ENCODE assay signal across 32 mouse cellular contexts in the genomic region with DNA sequence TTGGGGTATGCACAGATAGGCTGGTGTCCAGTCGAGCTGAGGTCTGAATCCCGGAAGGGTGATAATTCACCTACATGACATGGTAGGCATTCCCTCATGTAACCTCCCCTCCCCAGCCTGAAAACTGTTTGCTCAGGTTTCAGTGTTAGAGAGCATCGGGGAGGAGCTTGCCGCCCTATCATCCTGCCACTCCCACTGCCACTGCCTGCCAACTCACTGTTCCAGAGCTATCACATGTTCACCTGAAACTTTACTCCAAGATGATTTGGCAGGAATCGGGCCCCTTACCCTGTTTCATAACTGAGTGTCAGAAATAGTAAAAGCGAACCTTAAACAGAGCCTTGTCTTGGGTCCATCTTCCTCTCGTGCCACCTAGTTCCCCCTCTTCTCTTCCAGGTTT. TPM values are rescaled to one million over a fixed set of nuclear protein-coding genes. Genes with fewer than 3 reads are reported as not detected.
DNase-seq lines count a peak whose midpoint lies in the region; ATAC-seq and TF ChIP-seq lines count a peak whose summit lies in the region.
"Had no signal": no experiment of that assay in that cellular context is flagged by ENCODE, and none has a peak within 500 bp of the region (broad histone marks: within the 10 kb centered on the region; RNA-seq: fewer than 3 reads in every experiment).

No protein-coding gene starts in this region.

- H3K27me3 ChIP-seq in kidney, adult 2 months (replicated peaks; ENCODE audit: control insufficient read depth, insufficient read depth, low read length) = no peaks in the 10 kb centered on the region
- no peaks in the 10 kb centered on the region for H3K27me3 ChIP-seq in kidney, embryonic 14.5 days (ENCODE audit: control insufficient read depth, insufficient read depth, low read length)
- H3K27me3 ChIP-seq: forebrain, embryonic 13.5 days; heart, embryonic 13.5 days had no signal

- 60% methylated on average over 7 of the region's 7 CpGs for WGBS in kidney, adult 2 months
- WGBS in kidney, embryonic 14.5 days = 83% methylated on average over 7 of the region's 7 CpGs

- no peak for TF ChIP-seq POLR2A in kidney, adult 2 months (IDR thresholded peaks at IDR 0.05; ENCODE audit: low read depth, low read length)

- DNase-seq in kidney, adult 2 months = peak; percentile 79
- DNase-seq in kidney, postnatal 10 days = no peak
- peak; percentile 21 to 43 for DNase-seq in kidney, postnatal 25 days
- DNase-seq in kidney, postnatal 36 days = peak; percentile 61 to 69
- DNase-seq in adrenal gland, postnatal 25 days = no peak
- DNase-seq: adrenal gland, adult 8-10 months; adrenal gland, postnatal 36 days; cerebellum, adult 18-20 months; cerebellum, adult 9-10 months; cerebellum, postnatal 14 days; gastrocnemius, postnatal 10 days; gastrocnemius, postnatal 36 days; heart, adult 2 months; heart, postnatal 14 days; heart, postnatal 4 days had no signal

- no peak overlapping the region for H3K9ac ChIP-seq in kidney, embryonic 14.5 days (ENCODE audit: low read depth, low read length)
- H3K9ac ChIP-seq: forebrain, embryonic 13.5 days; heart, embryonic 13.5 days; hindbrain, embryonic 14.5 days had no signal

- ATAC-seq in kidney, embryonic 14.5 days (ENCODE audit: low FRiP score, low TSS enrichment) = no peak
- ATAC-seq: activated CD4-positive, CD25-positive, alpha-beta regulatory T cell, adult 4 months; CD4-positive, CD25-positive, alpha-beta regulatory T cell, adult 4 months; forebrain, embryonic 13.5 days; forebrain, embryonic 16.5 days had no signal

- peaks cover 5% of the 10 kb centered on the region; the same call in 1 of the 2 replicates for H3K9me3 ChIP-seq in kidney, embryonic 14.5 days (ENCODE audit: control insufficient read depth, low read length)
- H3K9me3 ChIP-seq: forebrain, embryonic 13.5 days; heart, embryonic 10.5 days had no signal

- peaks cover 6% of the 10 kb centered on the region for H3K4me1 ChIP-seq in kidney, adult 2 months (ENCODE audit: control insufficient read depth, insufficient read depth, low read length)
- no peaks in the 10 kb centered on the region for H3K4me1 ChIP-seq in kidney, embryonic 14.5 days (ENCODE audit: control insufficient read depth, insufficient read depth, low read length)
- H3K4me1 ChIP-seq: forebrain, embryonic 10.5 days; heart, embryonic 10.5 days; heart, embryonic 13.5 days had no signal

- no peak for TF ChIP-seq CTCF in kidney, adult 2 months (conservative IDR thresholded peaks at IDR 0.05; ENCODE audit: insufficient read depth, insufficient read length, low read depth, low read length)

- H3K36me3 ChIP-seq in kidney, adult 2 months (ENCODE audit: control insufficient read depth, insufficient read depth, low read length) = no peaks in the 10 kb centered on the region
- no peaks in the 10 kb centered on the region for H3K36me3 ChIP-seq in kidney, embryonic 14.5 days (ENCODE audit: control insufficient read depth, insufficient read depth, low read length)
- H3K36me3 ChIP-seq: forebrain, embryonic 10.5 days; heart, embryonic 10.5 days; heart, embryonic 13.5 days had no signal

- H3K4me2 ChIP-seq in kidney, embryonic 14.5 days (replicated peaks; ENCODE audit: low read depth, low read length) = no peak overlapping the region
- H3K4me2 ChIP-seq: forebrain, embryonic 13.5 days; heart, embryonic 13.5 days; hindbrain, embryonic 14.5 days had no signal

- peak overlapping the region; percentile 28; the same call in 1 of the 2 replicates for H3K4me3 ChIP-seq in kidney, adult 2 months (ENCODE audit: insufficient read depth, low read depth, low read length)
- no peak overlapping the region for H3K4me3 ChIP-seq in kidney, embryonic 14.5 days (ENCODE audit: low read length)
- H3K4me3 ChIP-seq: forebrain, embryonic 10.5 days; forebrain, embryonic 13.5 days; heart, adult 2 months; heart, embryonic 10.5 days; heart, embryonic 13.5 days had no signal

- peak overlapping the region; percentile 71; the same call in 1 of the 2 replicates for H3K27ac ChIP-seq in kidney, adult 2 months (ENCODE audit: insufficient read depth, low read depth, low read length)
- no peak overlapping the region for H3K27ac ChIP-seq in kidney, embryonic 14.5 days (ENCODE audit: low read depth, low read length)
- H3K27ac ChIP-seq: forebrain, embryonic 10.5 days; forebrain, embryonic 13.5 days; heart, adult 2 months; heart, embryonic 10.5 days; heart, embryonic 13.5 days; hindbrain, embryonic 14.5 days had no signal

RNA-seq across cellular contexts. Expression of gene Cyp2j11, which starts 23.4 kb away (rescaled TPM):
- 137 and 187 TPM in 2 replicates for polyA plus RNA-seq in kidney, adult 2 months (2012; rRNA removed)
- polyA plus RNA-seq in kidney, embryonic 14.5 days (2014; fragmentation: Nextera tagmentation; extraction: Ambion mirVana) = 0.74 and 0.83 TPM in 2 replicates
- not detected in 2 replicates for total RNA-seq in adrenal gland, postnatal 25 days (2021)
- total RNA-seq: adrenal gland, adult 8-10 months; adrenal gland, postnatal 36 days; gastrocnemius, adult 18-20 months; gastrocnemius, postnatal 10 days; gastrocnemius, postnatal 36 days; granulocyte monocyte progenitor cell, adult 5-6 weeks; heart, adult 2 months; heart, postnatal 14 days; heart, postnatal 4 days; MEL had no signal
- polyA plus RNA-seq: activated CD4-positive, CD25-positive, alpha-beta regulatory T cell, adult 4 months; C2C12; CD4-positive, CD25-positive, alpha-beta regulatory T cell, adult 4 months; embryonic facial prominence, embryonic 11.5 days; embryonic facial prominence, embryonic 14.5 days; forebrain, embryonic 10.5 days; forebrain, embryonic 13.5 days; forebrain, embryonic 16.5 days; heart, adult 2 months; heart, embryonic 10.5 days; heart, embryonic 13.5 days; heart, embryonic 16.5 days; hindbrain, embryonic 11.5 days; hindbrain, embryonic 14.5 days had no signal

Comparison
In these comparisons a context has a peak if more than half of its experiments do, and no peak if none do; other contexts are left out.
1. DNase-seq: peak in kidney, adult 2 months (single experiment), kidney, postnatal 25 days (2 of 2) and kidney, postnatal 36 days (2 of 2); none in kidney, postnatal 10 days (single experiment) and adrenal gland, postnatal 25 days (single experiment).
2. RNA of gene Cyp2j11, which starts 23.4 kb away (polyA plus RNA-seq): 137 to 187 TPM in kidney, adult 2 months; 0.74 to 0.83 TPM in kidney, embryonic 14.5 days; every median in the first group is over 10 times any median in the second.